Mouse (Mus musculus): Measurements from ENCODE around the gene Frat2. TPM values are rescaled to one million over a fixed set of nuclear protein-coding genes. Genes with fewer than 3 reads are reported as not detected.

Gene Frat2
- total and polyA plus RNA-seq, 3 experiments = 55.6 to 110 TPM; not detected in 1

GRCm38 (mm10) chr19:41829381-41830105, 18.4 kb downstream of the Frat2 start, which contains the start of gene Frat1:
Gene Frat1 (plus strand): TSS chr19:41829970.
- Histone ChIP-seq H3K27ac (ENCODE audit: control insufficient read depth, low read depth, low read length) (peak within 1 kb of the TSS; percentile 94), H3K79me2 (ENCODE audit: control insufficient read depth, insufficient read depth, low read length, poor library complexity) (peaks cover 31% of the 10 kb centered on the region), H3K9me3 (replicated peaks; ENCODE audit: insufficient read depth, low read length) (no peaks in the 10 kb centered on the region)

GRCm38 (mm10) chr19:41828941-41829340, 19.0 kb downstream of the Frat2 start:
- Histone ChIP-seq H3K9ac (ENCODE audit: control insufficient read depth, low read depth, low read length, poor library complexity, severe bottlenecking) (peak overlapping the region; percentile 95), H3K27ac (ENCODE audit: control insufficient read depth, low read depth, low read length) (peak overlapping the region; percentile 94), H3K36me3 (ENCODE audit: control insufficient read depth in 1 of 2, insufficient read depth in 2 of 2, low read length in 2 of 2) (peaks cover 0 to 33% of the 10 kb centered on the region in 2 experiments; a peak in 2 of 4 replicates), H3K9me3 (replicated peaks; ENCODE audit: insufficient read depth, low read length) (no peaks in the 10 kb centered on the region), H3K4me3 (ENCODE audit: control insufficient read depth in 1 of 2, insufficient read depth in 1 of 2, low read depth in 2 of 2, low read length in 2 of 2) (peak overlapping the region; percentile 76 to 78), H3K4me1 (ENCODE audit: control insufficient read depth in 1 of 2, insufficient read depth in 2 of 2, low read length in 2 of 2) (peaks cover 16 to 38% of the 10 kb centered on the region in 2 experiments), H3K79me2 (ENCODE audit: control insufficient read depth, insufficient read depth, low read length, poor library complexity) (peaks cover 31% of the 10 kb centered on the region), H3K27me3 (ENCODE audit: control insufficient read depth in 1 of 2, insufficient read depth in 2 of 2, low read length in 2 of 2) (no peaks in the 10 kb centered on the region)
- no peak for DNase-seq (ENCODE audit: low read depth, low spot score)
- TF ChIP-seq KAT2A (conservative IDR thresholded peaks at IDR 0.05; ENCODE audit: low read depth, low read length) (no peak), MAX (IDR thresholded peaks at IDR 0.05; ENCODE audit: low read length) (no peak), ZKSCAN1 (IDR thresholded peaks at IDR 0.05; ENCODE audit: low read depth, low read length) (no peak), CHD1 (IDR thresholded peaks at IDR 0.05; ENCODE audit: low read depth, low read length) (no peak), GATA1 (IDR thresholded peaks at IDR 0.05; ENCODE audit: low read depth, low read length) (no peak), CHD2 (IDR thresholded peaks at IDR 0.05; ENCODE audit: low read length) (no peak), GABPA (IDR thresholded peaks at IDR 0.05; ENCODE audit: low read depth, low read length) (no peak), TBP (IDR thresholded peaks at IDR 0.05; ENCODE audit: low read depth, low read length) (no peak), EP300 (IDR thresholded peaks at IDR 0.05; ENCODE audit: low read depth in 1 of 2, low read length in 2 of 2) (no peak), MXI1 (IDR thresholded peaks at IDR 0.05; ENCODE audit: low read depth, low read length) (no peak), JUND (IDR thresholded peaks at IDR 0.05; ENCODE audit: low read depth, low read length) (no peak), SMC3 (IDR thresholded peaks at IDR 0.05; ENCODE audit: low read depth, low read length) (no peak), SIN3A (IDR thresholded peaks at IDR 0.05; ENCODE audit: low read length) (no peak)

More at GRCm38 (mm10) chr19:41829381-41830105, 18.4 kb downstream of the Frat2 start, which contains the start of gene Frat1:
- peaks cover 0 to 31% of the 10 kb centered on the region in 2 experiments; a peak in 2 of 4 replicates for H3K36me3 ChIP-seq (ENCODE audit: control insufficient read depth in 1 of 2, insufficient read depth in 2 of 2, low read length in 2 of 2)
- TF ChIP-seq SIN3A (IDR thresholded peaks at IDR 0.05; ENCODE audit: low read length) = peak; percentile 92
- TF ChIP-seq HCFC1 (IDR thresholded peaks at IDR 0.05; ENCODE audit: low read depth, low read length) = peak; percentile 77; the same call in 1 of the 2 replicates
- no peak for TF ChIP-seq RAD21 (IDR thresholded peaks at IDR 0.05; ENCODE audit: low read depth, low read length)
- TF ChIP-seq NRF1 (IDR thresholded peaks at IDR 0.05; ENCODE audit: insufficient read depth, low read depth, low read length, poor library complexity, severe bottlenecking) = no peak
- TF ChIP-seq MAFK (IDR thresholded peaks at IDR 0.05; ENCODE audit: borderline replicate concordance, low read depth, low read length) = no peak
- peak; percentile 54; the same call in 1 of the 2 replicates for TF ChIP-seq POLR2AphosphoS2 (IDR thresholded peaks at IDR 0.05; ENCODE audit: low read length)
- no peak for TF ChIP-seq GABPA (IDR thresholded peaks at IDR 0.05; ENCODE audit: low read depth, low read length)
- TF ChIP-seq ZNF384 (IDR thresholded peaks at IDR 0.05; ENCODE audit: low read depth, low read length) = peak; percentile 98
- TF ChIP-seq TCF12 (IDR thresholded peaks at IDR 0.05; ENCODE audit: low read depth, low read length) = peak; percentile 27; the same call in 1 of the 2 replicates
- TF ChIP-seq POLR2A (IDR thresholded peaks at IDR 0.05; ENCODE audit: control insufficient read depth in 1 of 2, insufficient read depth in 1 of 2, low read depth in 1 of 2, low read length in 2 of 2, poor library complexity in 1 of 2) = peak in 1 of 2 experiments; percentile 66; a peak in 2 of 4 replicates
- no peak for TF ChIP-seq RCOR1 (IDR thresholded peaks at IDR 0.05; ENCODE audit: low read depth, low read length)
- TF ChIP-seq BHLHE40 (IDR thresholded peaks at IDR 0.05; ENCODE audit: borderline replicate concordance, low read depth, low read length) = no peak
- TF ChIP-seq ZKSCAN1 (IDR thresholded peaks at IDR 0.05; ENCODE audit: low read depth, low read length) = peak; percentile 66
- TF ChIP-seq ZMIZ1 (IDR thresholded peaks at IDR 0.05; ENCODE audit: low read depth, low read length) = peak; percentile 88
- peak; percentile 85 for TF ChIP-seq MYC (IDR thresholded peaks at IDR 0.05; ENCODE audit: low read depth, low read length)
- TF ChIP-seq ETS1 (IDR thresholded peaks at IDR 0.05; ENCODE audit: low read depth, low read length) = peak; percentile 78
- no peak for TF ChIP-seq USF2 (IDR thresholded peaks at IDR 0.05; ENCODE audit: borderline replicate concordance in 1 of 2, insufficient read depth in 1 of 2, low read depth in 1 of 2, low read length in 2 of 2)
- no peak for TF ChIP-seq GATA1 (IDR thresholded peaks at IDR 0.05; ENCODE audit: low read depth, low read length)
- TF ChIP-seq MAZ (IDR thresholded peaks at IDR 0.05; ENCODE audit: low read depth, low read length) = no peak; the same call in 1 of the 2 replicates
- peak; percentile 90 for TF ChIP-seq MXI1 (IDR thresholded peaks at IDR 0.05; ENCODE audit: low read depth, low read length)
- no peak for TF ChIP-seq CHD2 (IDR thresholded peaks at IDR 0.05; ENCODE audit: low read length)
- TF ChIP-seq ZC3H11A (IDR thresholded peaks at IDR 0.05; ENCODE audit: low read depth, low read length) = no peak
- TF ChIP-seq CHD1 (IDR thresholded peaks at IDR 0.05; ENCODE audit: low read depth, low read length) = peak; percentile 99
- TF ChIP-seq USF1 (IDR thresholded peaks at IDR 0.05; ENCODE audit: low read depth, low read length) = 0 out of 2 replicates have a peak, but pooled peaks have one; percentile 33
- peak; percentile 60; the same call in 1 of the 2 replicates for TF ChIP-seq MAX (IDR thresholded peaks at IDR 0.05; ENCODE audit: low read length)
- TF ChIP-seq TAL1 (IDR thresholded peaks at IDR 0.05; ENCODE audit: low read length) = no peak
- TF ChIP-seq MEF2A (IDR thresholded peaks at IDR 0.05; ENCODE audit: extremely low read depth, insufficient replicate concordance, low read depth, low read length, poor library complexity, severe bottlenecking) = no peak
- peak; percentile 88 for TF ChIP-seq TBP (IDR thresholded peaks at IDR 0.05; ENCODE audit: low read depth, low read length)
- TF ChIP-seq CTCF (IDR thresholded peaks at IDR 0.05 in 2 of 3, conservative IDR thresholded peaks at IDR 0.05 in 1 of 3; ENCODE audit: control insufficient read depth in 1 of 3, insufficient read depth in 1 of 3, low read depth in 2 of 3, low read length in 3 of 3, poor library complexity in 1 of 3, severe bottlenecking in 1 of 3) = no peak
- TF ChIP-seq JUND (IDR thresholded peaks at IDR 0.05; ENCODE audit: low read depth, low read length) = 0 out of 2 replicates have a peak, but pooled peaks have one; percentile 34
- peak; percentile 53 for TF ChIP-seq NELFE (IDR thresholded peaks at IDR 0.05; ENCODE audit: low read depth, low read length)
- TF ChIP-seq MYB (IDR thresholded peaks at IDR 0.05; ENCODE audit: low read depth, low read length) = no peak
- peak; percentile 37 to 48; a peak in 1 of 4 replicates for TF ChIP-seq EP300 (IDR thresholded peaks at IDR 0.05; ENCODE audit: low read depth in 1 of 2, low read length in 2 of 2)
- TF ChIP-seq ELF1 (IDR thresholded peaks at IDR 0.05; ENCODE audit: low read depth, low read length) = peak; percentile 43; the same call in 1 of the 2 replicates
- H3K27me3 ChIP-seq (ENCODE audit: control insufficient read depth in 1 of 2, insufficient read depth in 2 of 2, low read length in 2 of 2) = no peaks in the 10 kb centered on the region
- peak within 1 kb of the TSS; percentile 95 for H3K9ac ChIP-seq (ENCODE audit: control insufficient read depth, low read depth, low read length, poor library complexity, severe bottlenecking)
- peak within 1 kb of the TSS; percentile 78 to 83 for H3K4me3 ChIP-seq (ENCODE audit: control insufficient read depth in 1 of 2, insufficient read depth in 1 of 2, low read depth in 2 of 2, low read length in 2 of 2)
- peak; percentile 98 for DNase-seq (ENCODE audit: low read depth, low spot score)
- peaks cover 16 to 35% of the 10 kb centered on the region in 2 experiments for H3K4me1 ChIP-seq (ENCODE audit: control insufficient read depth in 1 of 2, insufficient read depth in 2 of 2, low read length in 2 of 2)

All from MEL (cell line).